Mouse (Mus musculus) small intestine, adult 2 months (tissue): ENCODE measurements around the gene C8a.

Experiments
- CTCF ChIP-seq: fragments of 200-500 bp; IDR thresholded peaks from 2 replicates; pipeline ENCODE4 v1.5.1; 2012; ENCODE audit warnings: low read depth, mild to moderate bottlenecking, control low read depth, inconsistent platforms, low read length, moderate library complexity, mixed read lengths; ENCODE audit not compliant: insufficient replicate concordance, insufficient read length; ENCODE audit errors: extremely low read depth
- POLR2A ChIP-seq: fragments of 200-500 bp; IDR thresholded peaks from 2 replicates; pipeline ENCODE4 v1.6.1; 2012; ENCODE audit warnings: low read depth, mild to moderate bottlenecking, control low read depth, inconsistent platforms, low read length, moderate library complexity

DNA sequence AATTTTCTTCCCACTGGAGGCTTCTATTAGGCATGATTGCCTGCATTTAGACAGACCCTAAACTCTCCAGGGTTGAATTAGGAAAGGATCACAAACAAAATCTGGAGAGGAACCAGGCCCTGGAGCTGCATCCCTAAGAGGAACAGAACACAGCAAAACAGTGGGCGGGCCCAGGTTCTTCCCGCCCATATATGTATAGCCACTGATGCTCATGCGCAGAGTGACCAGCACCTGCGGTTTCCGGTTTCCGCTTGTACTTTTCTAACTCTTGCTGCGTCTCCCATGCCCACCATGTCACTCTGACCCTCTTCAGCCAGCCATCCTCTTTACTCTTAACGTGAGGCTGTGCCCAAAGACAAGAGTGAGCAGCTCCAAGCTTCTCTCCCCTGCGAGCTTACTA lies 77.2 kb downstream of the C8a start:
- TF ChIP-seq CTCF (no peak), POLR2A (no peak)
